Mouse (Mus musculus): ENCODE data around the gene Diaph2.
"Not testable (repeated sequence)": the region's sequence is repeated elsewhere in the genome, so short reads cannot be mapped to it uniquely, and the experiment has no call there.

The Diaph2 gene

GRCm38 (mm10) chrX:129831903-129832302 lies 82.4 kb downstream of the Diaph2 start:
- no peak for DNase-seq (ENCODE audit: low spot score)

DNA sequence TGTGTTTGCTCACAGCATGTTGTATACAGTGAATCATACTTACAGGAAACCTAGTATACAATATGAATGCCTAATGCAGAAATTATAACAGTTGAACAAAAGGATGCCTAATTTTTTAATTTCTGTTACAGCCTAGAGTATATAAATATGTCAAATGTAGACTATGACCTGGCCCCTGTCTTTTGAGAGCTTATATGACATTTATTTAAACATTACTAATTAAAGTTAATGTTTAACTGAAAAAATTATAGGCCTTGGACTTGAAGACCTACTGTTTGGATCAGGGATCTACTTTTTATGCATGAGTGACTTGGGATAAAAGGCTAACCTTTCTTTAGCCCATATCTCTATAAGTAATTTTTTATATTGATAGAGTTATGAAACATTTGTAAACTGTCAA lies 84.3 kb downstream of the Diaph2 start:
- DNase-seq (ENCODE audit: low spot score), result no peak

- no peak for DNase-seq (ENCODE audit: low spot score)
Measured at GRCm38 (mm10) chrX:129884465-129884864, 134.9 kb downstream of the Diaph2 start.

DNA sequence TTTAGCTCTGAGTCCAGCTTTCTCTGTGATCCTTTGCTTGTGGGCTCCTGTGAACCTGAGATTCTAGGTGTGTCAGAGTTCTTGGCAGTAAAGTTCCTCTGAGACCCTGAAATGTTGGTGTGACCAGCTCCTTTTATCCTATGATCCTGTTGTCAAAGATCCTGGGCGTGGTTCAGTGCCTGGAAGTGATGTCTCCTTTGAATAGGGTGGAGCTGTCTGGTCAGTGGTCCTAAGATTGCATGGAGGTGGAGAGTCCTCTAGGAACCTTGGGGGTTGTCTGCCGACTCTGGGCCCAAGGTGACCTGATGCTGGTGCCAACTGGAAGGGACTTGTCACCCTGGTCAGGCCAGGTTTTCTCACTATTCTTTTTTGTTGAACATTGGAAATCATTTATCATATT lies 176.3 kb downstream of the Diaph2 start:
- no peak for DNase-seq (ENCODE audit: low spot score)

- DNase-seq (ENCODE audit: low spot score), result no peak
Measured at GRCm38 (mm10) chrX:129974816-129975215, 225.3 kb downstream of the Diaph2 start.

DNA sequence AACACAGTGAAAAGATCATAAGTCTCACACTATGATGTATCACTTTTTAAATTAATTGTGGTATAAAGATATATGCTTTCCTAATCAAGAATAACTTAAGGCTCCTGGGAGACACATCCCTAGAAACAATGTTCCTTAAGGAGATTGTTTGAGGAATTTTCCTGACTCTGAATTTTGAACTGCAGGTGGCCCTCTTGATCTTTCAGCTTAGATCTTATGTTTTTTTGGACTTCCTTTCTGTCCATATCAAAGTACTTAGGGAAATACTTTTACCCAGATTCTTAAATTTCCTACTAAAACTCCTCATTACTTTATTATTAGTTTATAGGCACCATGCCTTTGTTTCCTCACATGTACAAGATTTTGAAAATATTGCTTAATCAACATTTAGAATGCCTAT lies 258.7 kb downstream of the Diaph2 start:
- DNase-seq (ENCODE audit: low spot score), result no peak

- no peak for DNase-seq (ENCODE audit: low spot score)
Measured at GRCm38 (mm10) chrX:130019735-130020134, 270.2 kb downstream of the Diaph2 start.

- peak; percentile 40 for DNase-seq (ENCODE audit: low spot score)
Measured at GRCm38 (mm10) chrX:130044525-130044924, 295.0 kb downstream of the Diaph2 start.

DNA sequence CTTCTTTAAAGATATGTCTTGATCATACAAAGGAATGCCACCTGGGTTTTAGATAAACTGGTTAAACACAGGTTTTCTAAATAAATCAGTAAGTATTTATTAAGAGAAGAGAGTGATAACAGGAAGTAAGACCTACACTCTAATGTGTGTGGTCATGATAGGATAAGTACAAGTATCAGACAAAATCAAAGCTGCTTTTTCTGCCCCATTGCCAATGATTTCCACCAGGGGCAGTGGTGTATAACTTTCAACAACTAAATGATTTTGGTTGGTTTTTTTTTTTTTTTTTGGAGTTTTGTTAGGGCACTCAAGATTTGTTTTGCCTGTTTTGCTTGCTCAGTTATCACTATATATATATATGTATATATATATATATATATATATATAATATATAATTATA lies 399.7 kb downstream of the Diaph2 start:
- no peak for DNase-seq (ENCODE audit: low spot score)

DNA sequence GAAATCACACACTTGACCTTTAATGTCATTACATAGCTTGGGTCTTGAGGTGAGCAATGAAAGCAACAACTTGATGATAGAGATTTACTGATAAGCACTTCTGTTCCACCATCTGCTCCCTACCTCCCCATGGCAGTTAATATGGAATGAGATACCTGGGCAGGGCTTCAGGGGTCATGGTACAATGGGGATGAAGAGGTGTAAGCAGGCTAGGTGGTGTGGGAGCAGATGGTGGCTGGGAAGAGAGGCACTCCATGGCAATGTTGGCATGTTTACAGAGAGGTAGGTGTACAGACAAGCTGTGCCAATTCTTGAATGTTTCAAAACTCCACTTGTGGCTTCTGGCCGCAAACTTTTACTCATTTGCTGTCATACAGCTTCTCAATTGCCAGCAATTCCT lies 402.6 kb downstream of the Diaph2 start:
- DNase-seq (ENCODE audit: low spot score), result no peak

GRCm38 (mm10) chrX:130173126-130173525 lies 423.6 kb downstream of the Diaph2 start:
- no peak for DNase-seq (ENCODE audit: low spot score)

GRCm38 (mm10) chrX:130187891-130188290 lies 438.3 kb downstream of the Diaph2 start:
- DNase-seq (ENCODE audit: low spot score), result no peak

DNA sequence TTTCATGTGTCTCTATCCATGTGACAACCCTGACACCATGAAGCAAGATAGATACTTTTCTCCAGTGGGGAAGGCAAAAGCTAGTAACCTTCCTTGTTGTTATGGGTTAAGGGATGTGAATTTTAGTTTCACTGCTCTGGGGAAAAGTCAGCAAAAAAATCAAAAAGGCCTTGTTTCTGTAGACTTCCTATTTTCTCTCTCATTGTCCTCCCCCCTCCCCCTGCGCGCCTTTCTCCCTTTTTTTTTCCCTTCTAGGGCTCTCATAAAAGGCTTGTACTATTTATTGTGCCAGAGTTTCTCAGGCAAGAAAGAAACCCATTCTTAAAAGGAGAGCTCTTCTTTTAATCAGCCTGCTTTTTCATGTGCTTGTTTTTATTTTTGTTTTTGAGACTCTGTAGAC lies 438.9 kb downstream of the Diaph2 start:
- DNase-seq (ENCODE audit: low spot score), result no peak

- no peak for DNase-seq (ENCODE audit: low spot score)
Measured at GRCm38 (mm10) chrX:130189250-130189649, 439.7 kb downstream of the Diaph2 start.

DNA sequence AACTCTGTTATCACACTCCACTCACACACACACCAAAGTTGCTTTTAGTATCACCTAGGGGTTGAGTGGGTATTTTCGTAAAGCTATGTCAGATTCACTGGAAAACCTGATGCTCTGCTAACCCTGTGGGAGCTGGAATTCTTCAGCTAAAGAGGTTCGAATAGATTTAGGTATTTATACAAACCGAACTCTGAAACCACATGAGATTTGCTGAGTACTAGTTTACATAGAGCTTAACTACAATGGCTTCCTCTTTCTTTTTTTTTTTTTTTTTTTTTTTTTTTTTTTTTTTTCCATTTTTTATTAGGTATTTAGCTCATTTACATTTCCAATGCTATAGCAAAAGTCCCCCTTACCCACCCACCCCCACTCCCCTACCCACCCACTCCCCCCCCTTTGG lies 447.9 kb downstream of the Diaph2 start:
- DNase-seq (ENCODE audit: low spot score), result not testable (repeated sequence)

DNA sequence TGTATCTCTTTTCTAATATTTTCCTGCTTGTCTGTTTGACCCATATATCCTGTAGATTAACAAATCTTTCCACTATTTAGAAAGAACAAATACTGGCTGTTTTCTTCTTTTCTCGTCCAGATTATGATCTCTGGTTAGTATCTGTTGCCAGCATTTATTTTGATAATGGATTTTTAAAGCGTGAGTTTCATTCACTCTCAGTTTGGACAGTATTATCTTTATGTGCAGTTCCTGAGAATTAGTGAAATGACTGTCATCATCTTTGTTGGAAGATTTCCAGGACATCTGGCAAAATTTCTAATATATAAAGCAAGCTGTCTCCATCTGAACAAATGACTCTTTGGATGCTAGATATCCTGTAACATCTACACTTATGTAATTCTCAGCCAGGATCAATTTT lies 455.7 kb downstream of the Diaph2 start:
- DNase-seq (ENCODE audit: low spot score), result peak; percentile 10

DNA sequence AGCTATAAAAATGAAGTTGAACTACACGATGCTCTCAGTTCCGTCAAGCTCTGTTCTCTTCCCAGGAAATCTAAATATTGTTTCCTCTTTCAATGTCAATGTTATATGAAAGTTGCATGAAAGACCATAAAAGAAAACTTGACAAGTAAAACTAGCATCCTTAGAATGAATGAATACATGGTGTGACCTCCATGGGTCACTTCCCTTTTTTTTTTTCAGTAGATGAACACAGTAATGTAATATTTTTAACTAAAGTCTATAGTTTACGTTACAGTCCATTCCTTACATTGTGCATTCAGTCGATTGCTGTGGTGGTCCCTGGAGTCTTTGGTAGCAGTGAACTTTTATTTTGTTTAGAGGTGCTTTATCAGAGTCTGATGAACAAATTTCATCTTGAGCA lies 462.7 kb downstream of the Diaph2 start:
- DNase-seq (ENCODE audit: low spot score), result no peak

GRCm38 (mm10) chrX:130212759-130213158 lies 463.2 kb downstream of the Diaph2 start:
- no peak for DNase-seq (ENCODE audit: low spot score)

DNA sequence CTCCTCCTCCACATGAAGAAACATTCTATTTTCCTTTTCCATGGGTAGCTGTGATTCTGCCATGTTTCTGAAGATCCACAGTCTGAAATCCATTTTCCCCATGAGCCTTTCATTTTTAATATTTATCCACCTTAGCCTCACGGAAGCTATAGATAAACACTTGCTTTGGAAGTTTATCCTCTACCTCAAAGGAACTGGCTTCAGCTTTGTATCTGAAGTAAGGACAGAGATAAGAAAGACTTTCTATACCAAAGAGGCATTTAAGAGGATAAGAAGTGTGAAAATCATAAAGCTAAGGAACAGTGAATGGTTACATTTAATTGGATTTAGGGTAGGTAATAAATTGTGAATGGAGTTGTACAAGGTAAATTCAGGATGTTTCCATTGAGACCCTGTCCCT lies 480.5 kb downstream of the Diaph2 start:
- DNase-seq (ENCODE audit: low spot score), result no peak

GRCm38 (mm10) chrX:130235167-130235566 lies 485.6 kb downstream of the Diaph2 start:
- DNase-seq (ENCODE audit: low spot score), result no peak

GRCm38 (mm10) chrX:130246652-130247051 lies 497.1 kb downstream of the Diaph2 start:
- no peak for DNase-seq (ENCODE audit: low spot score)

DNA sequence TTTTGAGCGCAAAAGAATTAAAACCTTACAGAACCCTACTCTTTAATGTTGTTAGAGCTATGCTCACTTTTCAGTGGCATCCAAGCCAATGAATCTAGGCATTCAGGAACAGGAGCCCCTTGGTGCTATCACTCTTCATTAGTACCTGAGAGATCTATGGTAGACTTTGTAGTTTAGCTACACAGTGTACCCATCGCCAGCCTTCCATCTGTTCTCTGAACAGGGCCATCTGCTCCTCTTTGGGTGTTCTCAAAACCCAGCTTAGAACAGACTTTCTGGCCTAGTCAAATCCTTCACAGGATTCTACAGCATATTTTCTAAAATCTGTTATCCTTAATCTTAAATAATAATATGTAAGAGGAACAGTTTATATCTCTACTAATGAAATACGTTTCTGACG lies 504.1 kb downstream of the Diaph2 start:
- DNase-seq (ENCODE audit: low spot score), result no peak

GRCm38 (mm10) chrX:130265707-130266106 lies 516.2 kb downstream of the Diaph2 start:
- DNase-seq (ENCODE audit: low spot score), result no peak

DNA sequence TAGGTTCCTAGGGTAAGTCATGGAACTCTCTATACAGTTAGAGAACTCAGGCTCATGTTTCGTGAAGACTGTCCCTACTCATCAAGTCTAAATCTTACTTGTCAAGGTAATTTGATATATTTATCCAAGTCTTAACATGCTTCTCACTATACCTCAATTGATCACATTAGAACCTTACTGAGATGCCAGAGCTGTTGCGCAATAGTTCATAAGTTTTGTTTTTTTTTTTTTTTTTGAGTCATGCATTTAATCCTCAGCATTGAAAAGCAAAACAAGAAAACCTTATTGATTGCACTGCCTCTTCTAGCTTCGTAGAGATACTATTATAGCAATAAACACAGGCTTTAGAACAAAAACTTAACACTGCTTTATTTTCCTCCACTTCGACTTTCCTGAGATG lies 529.6 kb downstream of the Diaph2 start:
- no peak for DNase-seq (ENCODE audit: low spot score)

GRCm38 (mm10) chrX:130281484-130281883 lies 531.9 kb downstream of the Diaph2 start:
- no peak for DNase-seq (ENCODE audit: low spot score)
